Mouse (Mus musculus): ENCODE data around the gene Dnajc7. TPM values are rescaled to one million over a fixed set of nuclear protein-coding genes. Genes with fewer than 3 reads are reported as not detected.

Gene Dnajc7
- polyA plus RNA-seq, 1 experiment from 2014 or later = 311 TPM

DNA sequence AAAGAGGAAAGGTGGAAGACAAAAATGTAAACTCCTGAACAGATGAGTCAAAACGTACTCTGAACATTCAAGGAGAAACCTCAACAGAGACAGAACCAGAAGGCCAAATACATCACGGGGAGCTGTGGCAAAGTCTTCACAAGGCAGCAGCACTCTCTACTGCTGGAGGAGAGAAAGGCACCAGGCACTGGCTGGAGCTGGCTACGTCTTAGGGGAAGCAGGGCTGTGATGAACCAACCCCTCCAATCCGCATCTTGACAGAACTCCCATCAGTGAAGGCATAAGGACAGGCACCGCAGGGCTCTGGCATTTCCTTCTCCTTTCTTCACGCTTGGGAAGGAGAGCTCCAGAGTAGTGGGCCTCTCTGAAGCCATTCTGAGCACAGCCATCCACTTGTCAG, 8.3 kb downstream of the Dnajc7 start:
- 94% methylated on average over 6 of the region's 6 CpGs for WGBS
- no peak overlapping the region for H3K4me3 ChIP-seq
- H3K27ac ChIP-seq = no peak overlapping the region
- no peak for ATAC-seq (ENCODE audit: low FRiP score, low read depth)
- H3K4me2 ChIP-seq (replicated peaks) = no peak overlapping the region
- no peaks in the 10 kb centered on the region for H3K4me1 ChIP-seq
- no peak overlapping the region for H3K9ac ChIP-seq
- no peaks in the 10 kb centered on the region for H3K27me3 ChIP-seq (replicated peaks)
- peaks cover 5% of the 10 kb centered on the region for H3K36me3 ChIP-seq
- H3K9me3 ChIP-seq = no peaks in the 10 kb centered on the region

DNA sequence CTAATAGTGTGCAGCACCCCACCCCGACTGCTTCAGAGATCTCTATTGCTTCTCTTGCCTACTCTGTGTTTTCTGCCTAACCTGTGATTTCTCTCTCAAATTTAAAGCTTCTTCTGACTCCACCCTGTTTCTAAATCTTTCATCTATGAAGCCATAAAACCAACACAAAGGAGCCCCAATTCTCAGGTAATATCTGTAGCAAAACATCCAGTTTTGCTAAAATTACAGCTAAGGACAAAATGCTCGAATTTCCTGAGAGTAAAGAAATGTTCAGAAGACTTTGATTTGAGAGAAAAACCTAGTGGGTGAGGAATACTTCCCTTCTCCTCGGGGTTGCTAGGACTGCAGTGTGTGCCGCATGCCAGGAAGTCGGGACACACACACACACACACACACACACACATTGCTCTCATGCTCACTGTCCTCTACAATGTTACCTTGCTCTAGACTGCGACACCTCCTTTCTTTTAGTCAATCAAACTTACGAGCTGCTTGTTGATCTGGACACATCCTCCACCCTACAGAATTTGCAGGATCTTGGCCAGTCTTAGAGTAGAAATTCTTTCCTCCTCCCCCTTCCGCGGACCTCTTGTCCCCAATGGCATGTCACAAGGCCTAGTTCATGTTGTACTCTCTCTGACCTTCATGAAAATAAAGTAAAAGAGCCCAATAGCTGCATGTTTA, 9.8 kb downstream of the Dnajc7 start:
- no peak overlapping the region for H3K27ac ChIP-seq

DNA sequence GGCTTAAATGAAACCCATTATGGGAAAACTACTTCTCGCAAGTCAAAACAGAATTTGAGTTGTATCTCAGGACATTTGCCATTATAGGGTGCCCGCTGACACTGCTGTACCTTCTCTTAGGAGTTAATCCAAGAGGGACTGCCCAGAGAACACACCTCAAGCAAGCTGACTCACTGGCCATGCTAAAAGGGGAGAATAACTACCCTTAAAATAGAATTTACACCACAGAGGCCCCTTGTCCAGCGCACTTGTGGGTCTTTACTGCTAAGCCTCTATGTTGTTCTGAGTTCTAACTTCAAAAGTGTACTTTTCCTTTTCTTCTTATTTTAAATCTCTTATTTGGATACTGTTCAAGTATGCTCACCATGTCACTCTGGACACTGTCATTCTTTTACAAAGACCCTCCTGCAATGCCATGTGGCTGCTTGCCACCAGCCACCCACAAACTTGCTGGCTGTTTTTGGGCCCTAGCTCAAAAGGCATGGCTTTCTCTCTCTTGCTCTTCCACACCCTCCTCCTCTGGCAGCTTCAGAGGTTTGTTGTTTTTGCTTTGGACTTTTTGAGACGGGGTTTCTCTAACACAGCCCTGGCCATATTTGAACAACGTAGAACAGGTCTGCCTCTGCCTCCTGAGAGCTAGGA, 10.5 kb downstream of the Dnajc7 start:
- no peaks in the 10 kb centered on the region for H3K9me3 ChIP-seq
- H3K36me3 ChIP-seq = peaks cover 5% of the 10 kb centered on the region
- H3K9ac ChIP-seq = no peak overlapping the region
- no peak overlapping the region for H3K4me2 ChIP-seq (replicated peaks)
- no peak overlapping the region for H3K27ac ChIP-seq
- H3K4me3 ChIP-seq = no peak overlapping the region
- ATAC-seq (ENCODE audit: low FRiP score, low read depth) = no peak
- 90% methylated on average over 5 of the region's 5 CpGs for WGBS
- H3K4me1 ChIP-seq = peaks cover under 1% of the 10 kb centered on the region; the same call in 1 of the 2 replicates
- H3K27me3 ChIP-seq (replicated peaks) = no peaks in the 10 kb centered on the region

More for the DNA sequence above, 9.8 kb downstream of the Dnajc7 start:
- 86% methylated on average over 9 of the region's 9 CpGs for WGBS
- H3K4me3 ChIP-seq = no peak overlapping the region
- ATAC-seq (ENCODE audit: low FRiP score, low read depth) = no peak
- H3K4me2 ChIP-seq (replicated peaks) = no peak overlapping the region
- H3K27me3 ChIP-seq (replicated peaks) = no peaks in the 10 kb centered on the region
- no peaks in the 10 kb centered on the region for H3K9me3 ChIP-seq
- no peak overlapping the region for H3K9ac ChIP-seq
- H3K36me3 ChIP-seq = peaks cover 5% of the 10 kb centered on the region
- no peaks in the 10 kb centered on the region for H3K4me1 ChIP-seq

DNA sequence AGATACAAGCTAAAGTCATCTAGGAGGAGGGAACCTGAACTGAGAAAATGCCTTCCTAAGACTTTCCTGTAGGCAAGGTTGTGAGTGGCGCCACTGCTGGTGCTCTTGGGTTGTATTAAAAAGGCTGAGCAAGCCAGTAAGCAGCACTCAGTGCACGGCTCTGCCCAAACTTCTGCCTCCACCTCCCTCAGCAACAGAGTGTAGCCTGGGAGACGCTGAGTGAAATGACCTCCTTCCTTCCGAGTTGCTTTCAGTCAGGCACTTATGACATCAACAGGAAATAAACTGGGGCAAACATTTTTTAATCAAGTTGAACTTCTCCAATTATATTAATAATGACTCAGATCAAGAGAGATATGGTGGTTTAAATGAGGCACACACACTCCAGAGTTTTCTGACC, 11.2 kb downstream of the Dnajc7 start:
- H3K27ac ChIP-seq = no peak overlapping the region
- no peak overlapping the region for H3K4me3 ChIP-seq
- H3K4me1 ChIP-seq = peaks cover 3% of the 10 kb centered on the region; the same call in 1 of the 2 replicates
- no peaks in the 10 kb centered on the region for H3K9me3 ChIP-seq
- no peak overlapping the region for H3K9ac ChIP-seq
- H3K27me3 ChIP-seq (replicated peaks) = no peaks in the 10 kb centered on the region
- ATAC-seq (ENCODE audit: low FRiP score, low read depth) = no peak
- peaks cover 5% of the 10 kb centered on the region for H3K36me3 ChIP-seq
- WGBS = 82% methylated on average over 4 of the region's 4 CpGs
- H3K4me2 ChIP-seq (replicated peaks) = no peak overlapping the region

DNA sequence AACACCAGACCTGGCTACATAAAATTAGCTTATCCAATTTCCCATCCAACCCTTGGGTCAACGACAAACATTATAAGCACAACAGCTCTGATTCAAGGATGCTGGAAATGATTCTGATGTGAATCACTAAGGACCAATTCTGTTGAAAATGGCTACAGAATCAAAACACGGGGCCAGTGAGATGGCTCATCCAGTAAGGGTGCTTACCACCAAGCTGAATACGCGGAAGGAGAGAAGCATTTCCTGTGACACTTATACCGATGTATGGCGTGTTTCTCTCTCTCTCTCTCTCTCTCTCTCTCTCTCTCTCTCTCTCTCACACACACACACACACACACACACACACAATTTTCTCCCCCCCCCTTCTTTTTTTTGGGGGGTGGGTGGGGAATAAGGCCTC, 12.8 kb downstream of the Dnajc7 start:
- H3K36me3 ChIP-seq = peaks cover 5% of the 10 kb centered on the region
- H3K4me1 ChIP-seq = peaks cover 3% of the 10 kb centered on the region; the same call in 1 of the 2 replicates
- H3K4me3 ChIP-seq = no peak overlapping the region
- no peak overlapping the region for H3K27ac ChIP-seq
- no peaks in the 10 kb centered on the region for H3K27me3 ChIP-seq (replicated peaks)
- no peak overlapping the region for H3K9ac ChIP-seq
- no peaks in the 10 kb centered on the region for H3K9me3 ChIP-seq
- no peak for ATAC-seq (ENCODE audit: low FRiP score, low read depth)
- 92% methylated on average over 6 of the region's 6 CpGs for WGBS
- no peak overlapping the region for H3K4me2 ChIP-seq (replicated peaks)

DNA sequence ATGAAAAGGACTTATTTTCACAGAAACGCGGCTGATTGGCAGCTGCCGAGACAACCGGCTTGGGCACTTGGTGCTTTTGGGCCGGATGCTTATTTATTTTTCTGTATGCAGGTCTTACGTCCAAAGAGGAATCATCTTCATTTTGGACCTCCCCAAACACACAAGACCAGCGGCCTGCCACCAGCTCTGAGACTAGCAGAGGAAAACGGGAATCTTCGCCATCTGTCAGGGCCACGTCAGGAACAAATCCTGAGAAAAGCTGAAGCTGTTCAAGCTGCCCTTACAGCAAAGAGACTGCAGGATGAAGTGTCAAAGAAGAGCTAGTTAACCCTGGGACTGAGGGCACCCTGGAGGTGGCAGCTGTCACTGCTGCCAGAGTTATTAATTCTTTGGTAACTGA, 14.5 kb downstream of the Dnajc7 start:
- Histone ChIP-seq H3K9ac (no peak overlapping the region), H3K36me3 (peaks cover 18% of the 10 kb centered on the region), H3K9me3 (no peaks in the 10 kb centered on the region), H3K4me3 (no peak overlapping the region), H3K27ac (no peak overlapping the region), H3K4me1 (peaks cover 3% of the 10 kb centered on the region; the same call in 1 of the 2 replicates), H3K4me2 (replicated peaks) (no peak overlapping the region), H3K27me3 (replicated peaks) (no peaks in the 10 kb centered on the region)
- ATAC-seq (ENCODE audit: low FRiP score, low read depth) = no peak
- WGBS = 86% methylated on average over 10 of the region's 10 CpGs

DNA sequence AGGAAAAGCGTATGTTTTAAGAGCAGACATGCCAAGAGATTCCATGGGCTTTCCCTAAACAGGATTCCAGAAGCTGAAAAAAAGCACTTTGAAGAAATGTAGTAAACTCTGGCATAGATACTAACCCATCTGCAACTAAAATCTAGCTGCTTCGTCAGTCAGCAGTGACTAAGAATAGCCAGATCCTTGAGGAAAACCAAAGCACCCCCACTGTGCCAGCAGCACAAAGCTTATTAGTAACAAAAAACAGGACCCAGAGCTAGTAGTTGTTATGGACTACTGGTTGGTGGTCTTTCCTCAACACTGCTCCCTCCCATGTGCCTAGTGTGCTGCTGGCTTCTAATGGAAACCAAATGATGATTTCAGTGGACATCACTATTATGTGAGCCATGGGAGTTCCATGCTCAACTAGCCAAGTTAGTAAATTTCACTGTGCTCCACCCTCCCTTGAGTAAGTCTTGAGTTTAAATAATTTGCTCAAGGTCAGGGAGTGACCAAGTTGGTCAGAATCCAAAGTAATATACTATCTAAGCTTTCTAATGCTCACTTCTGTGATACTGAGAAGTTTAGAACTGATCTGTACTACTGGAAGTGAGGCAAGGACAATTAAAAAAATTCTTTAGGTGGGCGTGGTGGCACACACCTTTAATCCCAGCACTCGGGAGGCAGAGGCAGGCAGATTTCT, 15.5 kb downstream of the Dnajc7 start:
- Histone ChIP-seq H3K4me2 (replicated peaks) (no peak overlapping the region), H3K4me1 (peaks cover 3% of the 10 kb centered on the region; the same call in 1 of the 2 replicates), H3K36me3 (peaks cover 27% of the 10 kb centered on the region), H3K27me3 (replicated peaks) (no peaks in the 10 kb centered on the region), H3K4me3 (no peak overlapping the region), H3K9me3 (no peaks in the 10 kb centered on the region), H3K9ac (no peak overlapping the region), H3K27ac (no peak overlapping the region)
- 87% methylated on average over 4 of the region's 4 CpGs for WGBS
- ATAC-seq (ENCODE audit: low FRiP score, low read depth) = no peak

DNA sequence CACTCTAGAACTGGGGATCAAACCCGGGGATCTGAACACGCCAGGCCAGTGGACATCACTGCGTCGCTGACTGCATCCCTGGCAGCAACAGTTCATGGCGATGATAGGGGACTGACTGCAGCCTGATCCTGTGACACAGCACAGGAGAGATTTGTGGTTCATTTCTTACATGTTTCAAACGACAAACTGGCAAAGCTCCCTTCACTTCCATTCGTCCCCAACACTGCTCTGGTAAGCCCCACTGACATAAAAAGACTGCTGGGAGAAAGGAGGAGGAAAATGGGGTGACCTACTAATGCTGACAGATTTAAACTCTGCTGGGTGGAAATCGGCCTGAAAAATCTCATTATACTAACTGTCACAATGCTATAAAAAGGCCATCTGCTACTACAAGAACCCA, 16.2 kb downstream of the Dnajc7 start:
- Histone ChIP-seq H3K36me3 (peaks cover 33% of the 10 kb centered on the region), H3K9me3 (no peaks in the 10 kb centered on the region), H3K27me3 (replicated peaks) (no peaks in the 10 kb centered on the region), H3K4me2 (replicated peaks) (no peak overlapping the region), H3K4me3 (no peak overlapping the region), H3K4me1 (peaks cover 3% of the 10 kb centered on the region; the same call in 1 of the 2 replicates), H3K27ac (no peak overlapping the region), H3K9ac (no peak overlapping the region)
- no peak for ATAC-seq (ENCODE audit: low FRiP score, low read depth)
- 86% methylated on average over 8 of the region's 8 CpGs for WGBS

DNA sequence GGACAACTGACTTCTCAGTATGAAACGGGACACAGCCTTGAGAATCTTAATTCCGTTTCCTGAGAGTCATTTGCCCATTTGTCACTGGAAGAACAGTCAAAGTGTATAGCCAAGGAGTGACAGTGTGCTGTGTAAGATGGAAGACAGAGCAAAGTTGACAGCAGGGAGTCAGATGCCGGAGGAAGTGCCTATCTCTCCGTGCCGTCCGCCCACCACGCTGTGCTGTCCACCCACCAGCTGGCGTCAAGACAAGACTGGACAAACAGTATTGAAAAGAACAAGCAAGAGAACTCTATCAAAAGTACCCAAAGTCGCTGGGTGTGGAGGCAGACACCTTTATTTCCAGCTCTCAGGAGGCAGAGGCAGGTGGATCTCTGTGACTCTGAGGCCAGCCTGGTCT, 16.8 kb downstream of the Dnajc7 start:
- Histone ChIP-seq H3K27ac (no peak overlapping the region), H3K27me3 (replicated peaks) (no peaks in the 10 kb centered on the region), H3K9ac (no peak overlapping the region), H3K9me3 (no peaks in the 10 kb centered on the region), H3K4me1 (peaks cover 3% of the 10 kb centered on the region; the same call in 1 of the 2 replicates), H3K36me3 (peaks cover 37% of the 10 kb centered on the region), H3K4me2 (replicated peaks) (no peak overlapping the region), H3K4me3 (no peak overlapping the region)
- 91% methylated on average over 9 of the region's 9 CpGs for whole genome bisulfite sequencing
- no peak for ATAC-seq (ENCODE audit: low FRiP score, low read depth)

DNA sequence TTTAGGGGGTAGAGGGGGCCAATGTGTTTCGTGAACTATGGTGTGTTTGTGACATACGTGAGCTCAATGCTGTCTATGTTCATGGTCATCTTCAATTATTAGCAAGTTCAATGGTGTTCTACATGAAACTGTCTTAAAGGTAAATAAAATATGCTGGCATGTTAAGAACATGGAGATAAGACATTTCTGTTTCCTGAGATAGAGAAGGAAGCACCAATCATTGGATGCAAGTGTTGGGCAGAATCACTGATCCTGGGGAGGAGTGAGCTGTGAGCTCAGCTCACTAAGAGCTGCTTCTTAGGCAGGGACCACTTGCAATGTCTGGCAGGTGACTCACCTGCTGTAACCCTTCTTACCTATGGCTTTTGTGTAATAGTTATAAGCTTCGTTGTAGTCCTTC, 18.6 kb downstream of the Dnajc7 start:
- ATAC-seq (ENCODE audit: low FRiP score, low read depth) = no peak
- H3K4me2 ChIP-seq (replicated peaks) = no peak overlapping the region
- no peak overlapping the region for H3K9ac ChIP-seq
- no peaks in the 10 kb centered on the region for H3K27me3 ChIP-seq (replicated peaks)
- H3K27ac ChIP-seq = no peak overlapping the region
- H3K4me1 ChIP-seq = peaks cover 3% of the 10 kb centered on the region; the same call in 1 of the 2 replicates
- 96% methylated on average over 3 of the region's 3 CpGs for WGBS
- no peaks in the 10 kb centered on the region for H3K9me3 ChIP-seq
- H3K4me3 ChIP-seq = no peak overlapping the region
- H3K36me3 ChIP-seq = peaks cover 52% of the 10 kb centered on the region

DNA sequence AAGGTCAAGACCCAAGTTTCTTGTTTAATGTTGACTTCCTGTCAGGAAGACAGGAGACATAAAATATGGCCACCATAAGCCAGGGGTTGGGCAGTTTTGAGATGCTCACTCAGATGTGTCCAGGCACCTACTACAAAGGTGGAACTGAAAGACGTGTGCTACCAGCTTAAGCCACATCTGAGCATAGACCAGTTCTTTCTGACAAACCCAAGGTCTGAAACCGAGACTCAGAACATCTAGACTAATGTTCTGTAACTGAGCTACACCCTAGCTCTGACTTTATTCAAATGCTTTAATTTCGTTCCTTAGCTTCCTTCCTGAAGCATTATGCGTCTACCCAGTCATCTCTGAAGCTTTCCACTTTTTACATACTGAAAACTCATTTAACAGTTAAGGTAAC, 21.9 kb downstream of the Dnajc7 start:
- H3K4me2 ChIP-seq (replicated peaks) = no peak overlapping the region
- peaks cover 71% of the 10 kb centered on the region for H3K36me3 ChIP-seq
- H3K27me3 ChIP-seq (replicated peaks) = no peaks in the 10 kb centered on the region
- H3K9ac ChIP-seq = no peak overlapping the region
- ATAC-seq (ENCODE audit: low FRiP score, low read depth) = no peak
- no peaks in the 10 kb centered on the region for H3K4me1 ChIP-seq
- no peaks in the 10 kb centered on the region for H3K9me3 ChIP-seq
- no peak overlapping the region for H3K4me3 ChIP-seq
- WGBS = 92% methylated on average over 4 of the region's 4 CpGs
- no peak overlapping the region for H3K27ac ChIP-seq

DNA sequence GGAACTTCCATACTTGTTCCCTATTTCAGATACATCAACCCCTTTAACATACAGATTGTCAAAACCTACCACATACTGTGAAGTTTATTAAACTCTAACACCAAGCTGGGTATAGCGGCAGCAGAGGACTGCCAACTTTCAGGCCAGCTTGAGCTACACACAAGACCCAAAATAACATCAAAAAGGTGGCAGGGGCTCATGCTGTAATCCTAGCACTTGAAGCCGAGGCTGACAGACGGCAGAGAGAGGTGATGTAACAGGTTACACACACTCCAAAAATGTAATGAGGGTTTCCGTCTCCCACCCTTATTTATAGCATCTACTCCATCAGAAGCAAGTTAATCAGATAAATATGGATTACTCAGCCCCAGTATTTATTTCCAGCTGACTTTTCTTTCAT, 24.4 kb downstream of the Dnajc7 start:
- Histone ChIP-seq H3K27me3 (replicated peaks) (no peaks in the 10 kb centered on the region), H3K36me3 (peaks cover 85% of the 10 kb centered on the region)

More for the DNA sequence above, 24.4 kb downstream of the Dnajc7 start:
- no peak for ATAC-seq (ENCODE audit: low FRiP score, low read depth)
- Histone ChIP-seq H3K27ac (no peak overlapping the region), H3K9ac (no peak overlapping the region), H3K4me1 (no peaks in the 10 kb centered on the region), H3K9me3 (no peaks in the 10 kb centered on the region), H3K4me2 (replicated peaks) (no peak overlapping the region), H3K4me3 (no peak overlapping the region)
- 87% methylated on average over 4 of the region's 4 CpGs for WGBS
